11 mouse cellular contexts compared by ENCODE assay signal in genomic region chr16:86261612-86262011, GRCm38 (mm10).
A peak's percentile ranks its signal among the peaks of the same experiment; 100 is the strongest.
DNase-seq lines count a peak whose midpoint lies in the region; ATAC-seq lines count a peak whose summit lies in the region.
"Had no signal": no experiment of that assay in that cellular context is flagged by ENCODE, and none has a peak within 500 bp of the region (broad histone marks: within the 10 kb centered on the region; RNA-seq: fewer than 3 reads in every experiment).

No protein-coding gene starts in this region.

- H3K4me2 ChIP-seq in kidney, embryonic 15.5 days, result no peak overlapping the region
- H3K4me2 ChIP-seq: neural tube, embryonic 13.5 days had no signal

- no peaks in the 10 kb centered on the region for H3K4me1 ChIP-seq in kidney, embryonic 15.5 days
- H3K4me1 ChIP-seq: neural tube, embryonic 13.5 days had no signal

- peak; percentile 9 for DNase-seq in adrenal gland, adult 8-10 months
- no peak for DNase-seq in adrenal gland, adult 18-20 months (ENCODE audit: low spot score in 2 of 2)
- DNase-seq in kidney, adult 11 months, result peak; percentile 16
- no peak for DNase-seq in kidney, adult 18-20 months
- DNase-seq in MEL-GATA-1-ER (ENCODE audit: extremely low read depth, low read depth), result peak; percentile 11
- DNase-seq in embryo, embryonic 10.5 days (ENCODE audit: low spot score), result no peak
- DNase-seq: right cerebral cortex, postnatal 25 days had no signal

- ATAC-seq in kidney, embryonic 15.5 days (replicated peaks; ENCODE audit: low FRiP score), result peak; percentile 46; the same call in 1 of the 2 replicates
- ATAC-seq in activated CD4-positive, CD25-positive, alpha-beta regulatory T cell, adult 4 months, result no peak

- H3K36me3 ChIP-seq in kidney, embryonic 15.5 days, result no peaks in the 10 kb centered on the region
- H3K36me3 ChIP-seq: neural tube, embryonic 13.5 days had no signal

- WGBS in kidney, embryonic 15.5 days, result 63% methylated on average over 8 of the region's 8 CpGs

- no peak overlapping the region for H3K27ac ChIP-seq in kidney, embryonic 15.5 days
- H3K27ac ChIP-seq: neural tube, embryonic 13.5 days; stomach, postnatal 0 days had no signal

- H3K9me3 ChIP-seq in kidney, embryonic 15.5 days (replicated peaks), result no peaks in the 10 kb centered on the region
- H3K9me3 ChIP-seq: neural tube, embryonic 13.5 days had no signal

- no peaks in the 10 kb centered on the region for H3K27me3 ChIP-seq in kidney, embryonic 15.5 days
- H3K27me3 ChIP-seq: neural tube, embryonic 13.5 days had no signal

- no peak overlapping the region for H3K4me3 ChIP-seq in kidney, embryonic 15.5 days (replicated peaks)
- H3K4me3 ChIP-seq: neural tube, embryonic 13.5 days had no signal

- no peak overlapping the region for H3K9ac ChIP-seq in kidney, embryonic 15.5 days
- H3K9ac ChIP-seq: neural tube, embryonic 13.5 days had no signal

Comparison
In these comparisons a context has a peak if more than half of its experiments do, and no peak if none do; other contexts are left out.
1. DNase-seq: peak in adrenal gland, adult 8-10 months (single experiment), kidney, adult 11 months (single experiment) and MEL-GATA-1-ER (single experiment); none in adrenal gland, adult 18-20 months (0 of 2), kidney, adult 18-20 months (single experiment) and embryo, embryonic 10.5 days (single experiment).